Mouse (Mus musculus): ENCODE measurements around the gene Adora3. TPM values are rescaled to one million over a fixed set of nuclear protein-coding genes. Genes with fewer than 3 reads are reported as not detected.

Adora3 gene
- not detected for total RNA-seq (2021)
- long read RNA-seq, experiment 1: 0 reads
- long read RNA-seq, experiment 2: 0 reads

- intact Hi-C loops (cut with DNase I): no loop called here
- no peak for DNase-seq
These were observed at the start of gene Adora3, which contains the start of gene Tmigd3 for GRCm38 (mm10) chr3:105870558-105870957. TSS of gene Adora3 (plus strand) at chr3:105870858. TSS of gene Tmigd3 (plus strand) at chr3:105870903.

GRCm38 (mm10) chr3:105821504-105821903, 49.2 kb upstream of the Adora3 start:
- intact Hi-C loops (cut with DNase I): no loop called here
- DNase-seq: no peak

DNA sequence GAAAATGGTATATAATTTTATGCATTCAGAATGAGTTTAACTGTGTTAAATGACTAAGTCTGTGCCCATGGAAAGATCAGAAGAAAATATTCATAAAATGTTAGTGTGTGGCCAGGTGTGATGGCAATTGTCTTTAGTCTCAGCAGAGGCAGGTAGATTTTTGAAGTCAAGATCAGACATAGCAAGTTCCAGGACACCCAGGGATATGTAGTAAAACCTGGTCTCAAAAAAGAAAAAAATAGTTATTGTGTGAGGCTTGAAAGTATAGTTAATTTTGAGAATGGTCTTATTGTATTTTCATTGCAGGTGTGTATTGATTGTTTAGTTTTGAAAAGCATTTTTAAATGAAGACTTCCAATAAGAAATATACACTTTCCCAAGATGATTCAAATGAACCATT, 47.0 kb upstream of the Adora3 start:
- no peak for DNase-seq
- intact Hi-C loops (cut with DNase I): no loop called here

- no peak for DNase-seq
- intact Hi-C loops (cut with DNase I): no loop called here
These were observed 46.6 kb upstream of the Adora3 start for GRCm38 (mm10) chr3:105824103-105824502.

GRCm38 (mm10) chr3:105824704-105825103, 46.0 kb upstream of the Adora3 start:
- intact Hi-C loops (cut with DNase I): no loop called here
- no peak for DNase-seq

DNA sequence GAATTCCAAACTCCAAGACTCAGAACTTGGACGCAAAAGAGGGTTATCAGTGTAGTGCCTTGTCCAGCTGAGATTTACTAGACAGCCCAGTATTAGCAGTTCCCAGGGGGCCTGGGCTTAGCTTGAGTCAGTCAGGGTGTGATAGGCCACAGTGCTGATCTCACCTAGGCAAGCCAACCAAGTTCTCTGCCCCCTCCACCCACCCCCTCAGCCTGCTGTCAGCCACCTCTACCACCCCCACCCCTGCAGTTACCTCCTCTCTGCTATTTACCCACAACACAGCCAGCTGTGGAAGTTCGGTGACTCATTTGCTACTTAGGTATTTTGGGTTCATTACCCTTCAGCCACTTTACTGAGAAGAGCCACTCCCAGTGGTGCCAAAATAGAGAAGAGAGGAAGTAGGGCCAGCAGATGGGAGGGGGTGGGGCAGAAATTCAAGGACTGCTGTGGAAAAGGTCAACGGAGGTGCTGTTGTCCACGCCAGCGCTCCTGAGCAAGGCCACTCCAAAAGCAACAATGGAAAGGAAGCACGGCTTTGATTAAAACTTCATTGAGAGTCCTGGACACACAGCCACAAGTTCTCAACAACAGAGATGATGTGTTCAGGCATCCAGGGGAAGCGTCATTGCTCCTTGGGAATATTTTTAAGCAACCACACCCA, 45.0 kb upstream of the Adora3 start:
- intact Hi-C loops (cut with DNase I): no loop called here
- DNase-seq: peak; percentile 45 to 59

GRCm38 (mm10) chr3:105831584-105831983, 39.1 kb upstream of the Adora3 start:
- DNase-seq: no peak
- intact Hi-C loops (cut with DNase I): no loop called here

GRCm38 (mm10) chr3:105835875-105836274, 34.8 kb upstream of the Adora3 start:
- intact Hi-C loops (cut with DNase I): no loop called here
- no peak for DNase-seq

DNA sequence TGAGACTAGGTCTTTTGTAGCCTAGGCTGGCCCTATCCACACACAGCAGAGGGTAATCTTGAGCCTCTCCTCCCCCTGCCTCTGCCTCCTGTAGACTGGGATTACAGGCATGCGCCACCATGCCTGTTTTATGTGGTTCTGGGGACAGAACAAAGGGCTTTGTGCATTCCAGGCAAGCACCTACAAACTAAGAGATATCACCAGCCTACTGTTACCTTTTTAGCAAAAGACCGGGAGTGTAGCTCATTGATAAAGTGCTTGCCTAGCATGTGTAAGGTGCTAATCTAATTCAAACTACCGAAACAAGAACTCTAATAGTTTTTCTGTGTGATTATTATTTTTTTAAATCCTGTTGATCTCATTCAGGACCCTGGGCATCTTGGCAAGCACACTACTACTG, 33.8 kb upstream of the Adora3 start:
- intact Hi-C loops (cut with DNase I): no loop called here
- no peak for DNase-seq

DNA sequence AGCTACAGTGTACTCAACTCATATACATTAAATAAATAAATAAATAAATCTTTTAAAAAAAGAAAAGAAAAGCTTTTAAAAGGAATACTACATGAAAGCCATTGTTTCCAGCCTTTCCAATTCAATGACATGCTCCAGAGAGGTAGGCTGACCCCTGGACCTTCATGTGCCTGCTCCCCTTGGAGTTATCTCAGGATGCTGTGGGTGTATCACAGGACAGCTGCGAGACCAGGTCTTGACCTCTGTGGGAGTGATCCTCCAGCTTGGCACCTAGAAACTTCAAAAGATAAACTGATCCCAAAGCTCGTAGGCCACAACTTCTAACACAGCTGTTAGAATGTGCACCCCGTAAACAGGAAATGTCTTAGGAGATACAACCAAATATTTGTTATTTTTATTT, 32.0 kb upstream of the Adora3 start:
- intact Hi-C loops (cut with DNase I): no loop called here
- DNase-seq: no peak

- DNase-seq: no peak
- intact Hi-C loops (cut with DNase I): no loop called here
These were observed 30.8 kb upstream of the Adora3 start for GRCm38 (mm10) chr3:105839836-105840235.

DNA sequence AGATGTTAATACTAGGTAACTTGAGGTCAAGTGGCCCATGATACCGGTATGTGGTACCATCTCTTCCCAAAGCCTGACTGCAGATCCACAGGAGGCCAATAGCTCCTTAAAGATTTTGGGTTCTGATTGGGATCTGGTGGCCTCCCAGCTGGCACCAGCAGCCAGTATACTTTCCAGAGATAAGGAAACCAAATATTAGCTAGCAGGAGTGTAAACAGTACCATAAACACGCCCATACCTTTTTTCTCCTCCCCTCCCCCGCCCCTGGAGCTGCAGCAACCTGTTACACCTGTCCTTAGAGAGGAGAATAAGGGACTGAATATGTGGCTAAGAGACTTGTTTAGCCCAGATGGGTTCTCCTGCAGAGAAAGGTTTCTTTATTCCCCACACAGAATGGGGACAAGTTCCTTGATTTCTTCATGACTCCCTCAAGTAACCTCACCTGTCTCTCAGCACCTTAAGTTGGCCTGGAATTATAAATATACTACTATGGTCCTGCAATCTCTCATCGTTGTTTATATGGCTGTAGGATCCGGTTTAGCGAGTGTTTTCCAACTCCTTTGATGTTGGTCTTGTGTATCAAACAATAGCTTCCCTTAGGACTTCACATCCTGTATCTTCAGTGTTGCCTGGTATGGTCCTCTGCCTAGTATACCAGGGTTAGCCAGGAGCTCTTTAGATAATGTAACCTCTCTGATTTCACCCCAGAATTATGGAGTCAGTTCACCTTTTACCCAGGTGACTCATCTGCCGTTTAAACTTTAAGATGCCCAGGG, 24.2 kb upstream of the Adora3 start:
- DNase-seq: no peak
- intact Hi-C loops (cut with DNase I): no loop called here

DNA sequence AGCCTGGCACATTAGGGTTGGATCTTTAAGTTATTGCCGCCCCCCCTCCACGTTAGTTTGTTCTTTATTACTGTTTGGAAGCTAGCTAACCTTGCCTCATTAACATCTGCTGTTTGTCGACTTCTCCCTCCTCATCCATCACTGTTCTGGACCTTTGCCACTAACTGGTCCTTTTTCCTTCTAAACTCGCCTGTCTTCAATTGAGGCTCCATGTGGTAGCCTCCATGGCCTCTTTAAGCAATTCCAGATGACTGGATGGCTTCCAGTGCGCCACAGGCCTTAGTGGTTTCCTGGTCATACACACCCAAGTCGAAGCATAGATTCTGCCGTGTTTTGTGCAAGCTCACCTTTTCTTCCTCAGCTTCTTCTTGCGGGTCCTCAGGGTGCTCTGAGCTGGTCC, 16.9 kb upstream of the Adora3 start:
- DNase-seq: no peak
- intact Hi-C loops (cut with DNase I): no loop called here

- no peak for DNase-seq
- intact Hi-C loops (cut with DNase I): no loop called here
These were observed 15.9 kb upstream of the Adora3 start for GRCm38 (mm10) chr3:105854786-105855185.

DNA sequence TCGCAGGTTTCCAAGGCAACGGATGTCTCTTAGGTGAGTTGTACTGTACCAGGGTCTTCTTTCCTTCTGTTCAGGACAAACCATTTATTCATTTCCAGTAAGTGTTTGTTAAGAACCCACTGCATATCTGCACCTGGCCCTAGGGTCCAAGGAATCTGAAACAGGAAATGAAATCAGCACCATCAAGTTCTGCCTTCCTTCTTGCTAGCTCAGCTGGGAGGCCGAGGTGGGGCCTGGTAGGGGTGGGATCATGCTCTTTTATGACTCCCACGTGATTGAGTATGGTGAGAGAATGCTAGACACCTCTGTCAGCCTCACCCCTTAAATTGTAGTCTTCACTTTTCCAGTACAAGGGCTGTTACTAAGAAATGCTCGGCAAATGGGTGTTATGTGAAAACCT, 13.1 kb upstream of the Adora3 start:
- intact Hi-C loops (cut with DNase I): no loop called here
- DNase-seq: no peak

GRCm38 (mm10) chr3:105861747-105862366, 8.8 kb upstream of the Adora3 start:
- intact Hi-C loops (cut with DNase I): no loop called here
- no peak for DNase-seq

DNA sequence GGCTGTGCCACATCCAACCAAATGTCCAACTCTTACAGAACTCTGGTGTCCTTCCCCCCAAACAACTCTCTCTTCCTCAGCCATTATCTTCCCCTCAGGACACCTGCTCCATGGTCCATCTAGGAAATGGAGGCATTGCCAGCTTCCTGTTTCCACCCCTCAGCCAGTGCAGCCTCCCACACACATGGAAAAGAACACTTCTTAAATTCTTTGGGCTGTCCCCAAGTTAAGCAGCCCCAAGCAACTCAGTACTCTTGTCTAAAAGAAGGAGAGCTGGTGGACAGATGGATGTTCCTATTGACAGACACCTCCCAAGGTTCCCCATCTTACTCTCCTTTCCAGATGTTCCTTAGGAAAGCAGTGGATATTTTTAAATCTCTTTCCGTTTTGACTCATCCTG, 6.5 kb upstream of the Adora3 start:
- intact Hi-C loops (cut with DNase I): no loop called here
- no peak for DNase-seq

- intact Hi-C loops (cut with DNase I): no loop called here
- no peak for DNase-seq
These were observed 5.5 kb upstream of the Adora3 start for GRCm38 (mm10) chr3:105865122-105865521.

DNA sequence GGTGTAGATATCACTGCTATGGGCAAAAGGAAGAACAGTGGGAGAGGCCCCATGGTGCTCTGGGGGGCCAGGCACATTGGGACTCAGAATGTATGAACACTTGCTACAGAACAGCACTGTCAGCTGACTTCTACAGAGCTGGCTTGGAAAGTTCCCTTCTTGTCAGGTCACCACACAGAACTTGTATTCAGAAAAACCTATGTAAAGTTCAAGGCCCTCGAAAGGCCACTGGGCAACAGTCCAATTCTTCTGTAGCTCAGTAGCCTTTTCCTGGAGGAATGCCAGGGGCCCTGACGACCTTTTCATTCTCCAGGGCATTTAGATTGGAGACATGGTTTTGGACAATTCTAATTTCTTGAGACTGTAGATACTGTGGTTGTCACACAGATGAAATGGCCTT, 2.5 kb upstream of the Adora3 start:
- no peak for DNase-seq
- intact Hi-C loops (cut with DNase I): no loop called here

GRCm38 (mm10) chr3:105872034-105872433, 1.4 kb downstream of the Adora3 start:
- no peak for DNase-seq
- intact Hi-C loops (cut with DNase I): no loop called here

- intact Hi-C loops (cut with DNase I): no loop called here
- no peak for DNase-seq
These were observed 1.9 kb downstream of the Adora3 start for GRCm38 (mm10) chr3:105872579-105872978.

Data from gastrocnemius, postnatal 36 days (tissue).